Mouse (Mus musculus) hindbrain, postnatal 0 days (tissue): ENCODE results near the gene Taok1. TPM values are rescaled to one million over a fixed set of nuclear protein-coding genes. Genes with fewer than 3 reads are reported as not detected.
"Not testable (repeated sequence)": the region's sequence is repeated elsewhere in the genome, so short reads cannot be mapped to it uniquely, and the experiment has no call there.

Source experiments
- ATAC-seq: fragments of 200-750 bp; cut with Nextera tagmentation; 2 replicates; pipeline ENCODE4 v1.8.0; 2017; ENCODE audit warnings: mild to moderate bottlenecking, moderate TSS enrichment, moderate library complexity
- DNase-seq: peaks from one replicate; pipeline ENCODE4 v3.0.0-alpha.2; 2015; ENCODE audit warnings: low spot score
- H3K27ac ChIP-seq: fragments of 300-500 bp; sonication (generic); 2 replicates; pipeline ENCODE4 v1.5.1; 2014; ENCODE audit warnings: mild to moderate bottlenecking
- H3K27me3 ChIP-seq: fragments of 300-500 bp; sonication (generic); 2 replicates; pipeline ENCODE4 v1.6.1; 2014; ENCODE audit warnings: low read length, mixed read lengths; ENCODE audit not compliant: insufficient read depth
- H3K36me3 ChIP-seq: fragments of 300-500 bp; sonication (generic); 2 replicates; pipeline ENCODE4 v1.6.1; 2014; ENCODE audit warnings: low read length, mixed read lengths; ENCODE audit not compliant: insufficient read depth
- H3K4me1 ChIP-seq: fragments of 300-500 bp; sonication (generic); 2 replicates; pipeline ENCODE4 v1.6.1; 2014; ENCODE audit warnings: antibody characterized with exemption, low read length, mixed read lengths; ENCODE audit not compliant: insufficient read depth
- H3K4me2 ChIP-seq: fragments of 300-500 bp; sonication (generic); 2 replicates; pipeline ENCODE4 v1.6.1; 2014; ENCODE audit warnings: low read depth, mild to moderate bottlenecking, low read length, moderate library complexity, mixed read lengths
- H3K4me3 ChIP-seq: fragments of 300-500 bp; sonication (generic); 2 replicates; pipeline ENCODE4 v1.5.1; 2014; ENCODE audit warnings: low read length
- H3K9ac ChIP-seq: fragments of 300-500 bp; sonication (generic); replicated peaks from 2 replicates; pipeline ENCODE4 v1.6.1; 2014; ENCODE audit warnings: mild to moderate bottlenecking, low read length, moderate library complexity, mixed read lengths
- H3K9me3 ChIP-seq: fragments of 300-500 bp; sonication (generic); 2 replicates; pipeline ENCODE4 v1.6.1; 2016; ENCODE audit warnings: low read length, mixed read lengths
- CTCF ChIP-seq: IDR thresholded peaks from 2 replicates; pipeline ENCODE4 v1.5.1; 2016; ENCODE audit warnings: antibody characterized with exemption, control low read depth, low read depth
- WGBS: fragments of 180-500 bp; shearing (Covaris S2); extraction: QIAGEN DNeasy Blood & Tissue Kit; methylation state at CpG from one replicate; pipeline ENCODE4 v1.1.7; 2014; 5-methylcytosine and 5-hydroxymethylcytosine counted together
- polyA plus RNA-seq: library from polyadenylated mRNA; unstranded; fragments of >200 nt; fragmentation: Nextera tagmentation; extraction: Ambion mirVana; gene quantifications from 2 replicates; pipeline ENCODE4 v1.2.1, GENCODE M21; 2015
- total RNA-seq: library from RNA; depleted of rRNA; stranded (reverse); fragments of >200 nt; gene quantifications from 2 replicates; pipeline ENCODE4 v1.2.3, GENCODE M21; 2014

The Taok1 gene
- total and polyA plus RNA-seq, 2 experiments from 2014 or later = 27.1 to 50.6 TPM

DNA sequence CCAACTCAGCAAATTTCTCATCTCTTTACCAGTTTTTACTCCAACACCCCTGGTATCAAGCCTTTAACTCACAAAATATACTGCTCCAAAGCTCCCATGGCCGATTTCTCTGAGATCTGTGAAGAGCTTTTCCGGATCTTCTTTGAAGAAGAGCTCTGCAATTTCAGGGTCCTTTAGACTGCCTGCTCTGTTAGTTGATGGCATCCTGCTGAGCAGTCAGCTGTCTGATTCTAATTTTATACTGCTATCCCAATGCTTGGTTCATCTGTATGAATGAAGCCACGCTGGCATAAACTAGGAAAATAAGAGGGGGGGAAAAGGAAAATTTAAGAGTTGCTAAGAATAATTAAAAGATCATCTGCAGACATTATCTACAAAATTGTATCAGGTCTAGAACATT, 22.4 kb downstream of the Taok1 start:
- no peak overlapping the region for H3K9ac ChIP-seq
- ATAC-seq (no peak), DNase-seq (peak; percentile 15)
- peaks cover 4% of the 10 kb centered on the region; the same call in 1 of the 2 replicates for H3K36me3 ChIP-seq
- H3K4me3 ChIP-seq = no peak overlapping the region
- no peaks in the 10 kb centered on the region for H3K27me3 ChIP-seq
- no peak for TF ChIP-seq CTCF
- 61% methylated on average over 3 of the region's 3 CpGs for WGBS
- H3K27ac ChIP-seq = no peak overlapping the region
- H3K4me2 ChIP-seq = no peak overlapping the region
- H3K9me3 ChIP-seq = no peaks in the 10 kb centered on the region
- H3K4me1 ChIP-seq = no peaks in the 10 kb centered on the region

DNA sequence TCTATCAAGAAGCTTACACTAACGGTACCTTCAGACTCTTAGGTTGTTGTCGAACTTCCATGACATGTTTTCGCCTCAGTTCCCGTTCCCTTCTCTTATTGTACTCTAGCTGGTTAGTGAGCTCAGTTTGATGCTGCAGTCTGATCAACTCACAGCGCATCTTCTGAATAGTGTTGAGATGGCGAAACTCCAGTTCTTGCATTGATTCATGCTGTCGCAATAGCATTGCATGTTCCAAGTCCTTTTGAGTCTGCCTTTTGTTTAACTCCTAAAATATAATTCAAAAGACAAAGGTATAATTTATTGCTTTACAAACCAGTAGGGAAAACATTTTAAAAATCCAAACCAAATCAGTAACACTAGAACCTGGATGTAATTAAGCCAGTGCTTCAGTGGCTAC, 62.4 kb downstream of the Taok1 start:
- no peak overlapping the region for H3K4me3 ChIP-seq
- no peak overlapping the region for H3K4me2 ChIP-seq
- H3K36me3 ChIP-seq = peaks cover 50% of the 10 kb centered on the region
- H3K27ac ChIP-seq = no peak overlapping the region
- ATAC-seq (no peak), DNase-seq (no peak)
- no peak for TF ChIP-seq CTCF
- 94% methylated on average over 7 of the region's 7 CpGs for whole genome bisulfite sequencing
- H3K9me3 ChIP-seq = no peaks in the 10 kb centered on the region
- no peak overlapping the region for H3K9ac ChIP-seq
- H3K4me1 ChIP-seq = no peaks in the 10 kb centered on the region
- no peaks in the 10 kb centered on the region for H3K27me3 ChIP-seq

GRCm38 (mm10) chr11:77532202-77532846, 75.3 kb downstream of the Taok1 start:
- WGBS = 88% methylated on average over 4 of the region's 4 CpGs
- Histone ChIP-seq H3K9me3 (no peaks in the 10 kb centered on the region), H3K9ac (no peak overlapping the region), H3K4me3 (no peak overlapping the region), H3K4me2 (no peak overlapping the region), H3K27me3 (no peaks in the 10 kb centered on the region), H3K27ac (no peak overlapping the region), H3K4me1 (no peaks in the 10 kb centered on the region), H3K36me3 (peaks cover 7% of the 10 kb centered on the region)
- DNase-seq = no peak
- no peak for TF ChIP-seq CTCF
- no peak for ATAC-seq

DNA sequence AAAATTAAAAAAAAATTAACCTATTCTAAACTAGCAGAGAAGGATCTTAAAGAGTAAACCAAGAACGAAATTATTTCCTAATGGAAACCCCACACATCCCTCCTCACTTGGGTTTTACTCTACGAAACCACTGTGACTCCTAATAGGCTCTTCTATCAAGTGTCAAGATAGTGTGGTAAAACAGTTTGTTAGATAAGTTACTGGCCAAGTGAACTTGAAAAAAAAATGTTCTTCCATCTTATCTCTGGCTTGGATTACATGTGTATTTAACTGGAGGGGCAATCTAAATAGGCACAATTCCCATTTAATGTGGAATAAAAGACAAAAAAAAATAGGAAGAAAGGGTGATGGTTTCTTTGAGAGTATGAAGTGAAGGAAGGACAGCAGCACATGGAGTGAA, 76.8 kb downstream of the Taok1 start:
- H3K9me3 ChIP-seq = no peaks in the 10 kb centered on the region
- no peak overlapping the region for H3K27ac ChIP-seq
- 92% methylated on average over 2 of the region's 2 CpGs for WGBS
- TF ChIP-seq CTCF = no peak
- H3K36me3 ChIP-seq = 0 out of 2 replicates have a peak, but pooled peaks cover 3% of the 10 kb centered on the region
- H3K4me1 ChIP-seq = no peaks in the 10 kb centered on the region
- no peak overlapping the region for H3K4me2 ChIP-seq
- ATAC-seq (no peak), DNase-seq (no peak)
- H3K4me3 ChIP-seq = no peak overlapping the region
- H3K27me3 ChIP-seq = no peaks in the 10 kb centered on the region
- H3K9ac ChIP-seq = no peak overlapping the region

GRCm38 (mm10) chr11:77529644-77530043, 78.0 kb downstream of the Taok1 start:
- H3K4me1 ChIP-seq = no peaks in the 10 kb centered on the region
- no peaks in the 10 kb centered on the region for H3K27me3 ChIP-seq
- 0 out of 2 replicates have a peak, but pooled peaks cover 3% of the 10 kb centered on the region for H3K36me3 ChIP-seq
- H3K4me2 ChIP-seq = no peak overlapping the region
- H3K9me3 ChIP-seq = no peaks in the 10 kb centered on the region
- 90% methylated on average over 3 of the region's 3 CpGs for WGBS
- H3K27ac ChIP-seq = no peak overlapping the region
- no peak overlapping the region for H3K9ac ChIP-seq
- no peak for ATAC-seq
- no peak for TF ChIP-seq CTCF
- DNase-seq = no peak
- no peak overlapping the region for H3K4me3 ChIP-seq

DNA sequence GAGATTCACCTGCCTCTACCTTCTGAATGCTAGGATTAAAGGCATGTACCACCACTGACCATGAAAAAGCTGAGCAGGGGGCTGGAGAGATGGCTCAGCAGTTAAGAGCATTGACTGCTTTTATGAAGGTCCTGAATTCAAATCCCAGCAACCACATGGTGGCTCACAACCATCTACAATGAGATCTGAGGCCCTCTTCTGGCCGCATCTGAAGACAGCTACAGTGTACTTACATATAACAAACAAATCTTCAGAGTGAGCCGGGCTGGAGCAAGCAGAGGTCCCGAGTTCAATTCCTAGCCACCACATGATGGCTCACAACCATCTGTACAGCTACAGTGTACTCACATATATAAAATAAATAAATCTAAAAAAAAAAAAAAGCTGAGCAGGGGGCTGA, 79.2 kb downstream of the Taok1 start:
- H3K27me3 ChIP-seq, H3K9ac ChIP-seq, H3K27ac ChIP-seq, H3K4me2 ChIP-seq, ATAC-seq, DNase-seq, H3K36me3 ChIP-seq, H3K4me3 ChIP-seq, H3K4me1 ChIP-seq, H3K9me3 ChIP-seq: not testable (repeated sequence)
- 84% methylated on average over 3 of the region's 3 CpGs for WGBS

DNA sequence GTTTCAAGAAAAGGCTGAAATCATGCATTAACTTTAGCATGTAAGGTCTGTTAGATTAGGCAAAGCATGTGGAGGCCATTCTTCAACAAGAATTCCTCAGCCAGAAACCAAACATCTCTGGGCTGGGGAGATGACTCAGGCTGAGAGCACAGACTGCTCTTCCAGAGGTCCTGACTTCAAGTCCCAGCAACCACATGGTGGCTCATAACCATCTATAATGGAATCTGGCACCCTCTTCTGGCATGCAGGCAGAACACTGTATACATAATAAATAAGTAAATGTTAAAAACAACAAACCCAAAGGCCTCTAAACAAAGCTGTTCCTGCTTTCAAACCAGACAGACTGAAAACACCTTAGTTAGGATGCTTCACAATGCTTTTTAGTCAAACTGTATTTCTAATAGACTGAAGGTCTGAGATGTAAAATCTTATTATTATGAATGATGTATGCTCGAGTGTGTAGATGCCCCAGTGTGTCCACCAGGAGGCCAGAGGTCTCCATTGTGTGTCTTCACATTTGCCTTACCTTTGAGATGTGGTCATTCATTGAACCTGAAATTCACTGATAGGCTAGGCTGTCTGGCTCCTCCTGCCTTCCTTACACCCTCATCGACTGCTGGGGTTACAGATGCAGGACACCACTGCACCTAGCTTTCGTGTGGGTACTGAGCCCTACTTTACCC, 81.7 kb downstream of the Taok1 start:
- Histone ChIP-seq H3K4me3 (no peak overlapping the region), H3K27me3 (no peaks in the 10 kb centered on the region), H3K27ac (no peak overlapping the region), H3K9ac (no peak overlapping the region), H3K4me2 (no peak overlapping the region), H3K36me3 (no peaks in the 10 kb centered on the region), H3K9me3 (no peaks in the 10 kb centered on the region), H3K4me1 (no peaks in the 10 kb centered on the region)
- DNase-seq (no peak), ATAC-seq (no peak)
- peak; percentile 18; the same call in 1 of the 2 replicates for TF ChIP-seq CTCF
- 83% methylated on average over 3 of the region's 3 CpGs for WGBS
